Mouse (Mus musculus) forebrain, embryonic 11.5 days (tissue): ENCODE measurements around the gene Srgn. TPM values are rescaled to one million over a fixed set of nuclear protein-coding genes. Genes with fewer than 3 reads are reported as not detected.

Experiments
- ATAC-seq: fragments of 200-750 bp; cut with Nextera tagmentation; replicated peaks from 2 replicates; pipeline ENCODE4 v1.8.0; 2017; ENCODE audit warnings: moderate TSS enrichment; ENCODE audit not compliant: low FRiP score
- DNase-seq: peaks from one replicate; pipeline ENCODE4 v3.0.0-alpha.2; 2017; ENCODE audit warnings: low spot score
- H3K27ac ChIP-seq: fragments of 300-500 bp; sonication (generic); 2 replicates; pipeline ENCODE4 v1.5.1; 2014; ENCODE audit warnings: low read depth, low read length
- H3K27me3 ChIP-seq: fragments of 300-500 bp; sonication (generic); 2 replicates; pipeline ENCODE4 v1.6.1; 2014; ENCODE audit warnings: mild to moderate bottlenecking, low read length, mixed read lengths; ENCODE audit not compliant: control insufficient read depth, insufficient read depth
- H3K36me3 ChIP-seq: fragments of 300-500 bp; sonication (generic); 2 replicates; pipeline ENCODE4 v1.6.1; 2014; ENCODE audit warnings: mild to moderate bottlenecking, low read length, moderate library complexity, mixed read lengths; ENCODE audit not compliant: control insufficient read depth, insufficient read depth
- H3K4me1 ChIP-seq: fragments of 300-500 bp; sonication (generic); replicated peaks from 2 replicates; pipeline ENCODE4 v1.6.1; 2014; ENCODE audit warnings: low read length, mixed read lengths; ENCODE audit not compliant: control insufficient read depth, insufficient read depth
- H3K4me2 ChIP-seq: fragments of 300-500 bp; sonication (generic); 2 replicates; pipeline ENCODE4 v1.6.1; 2014; ENCODE audit warnings: low read depth, mild to moderate bottlenecking, low read length, moderate library complexity, mixed read lengths; ENCODE audit not compliant: severe bottlenecking
- H3K4me3 ChIP-seq: fragments of 300-500 bp; sonication (generic); 2 replicates; pipeline ENCODE4 v1.5.1; 2014; ENCODE audit warnings: low read depth, low read length
- H3K9ac ChIP-seq: fragments of 300-500 bp; sonication (generic); 2 replicates; pipeline ENCODE4 v1.6.1; 2014; ENCODE audit warnings: low read length
- H3K9me3 ChIP-seq: fragments of 300-500 bp; sonication (generic); 2 replicates; pipeline ENCODE4 v1.6.1; 2016; ENCODE audit warnings: low read length, mixed read lengths; ENCODE audit not compliant: control insufficient read depth
- WGBS: fragments of 180-500 bp; shearing (Covaris S2); extraction: QIAGEN DNeasy Blood & Tissue Kit; methylation state at CpG from one replicate; pipeline ENCODE4 v1.1.7; 2014; 5-methylcytosine and 5-hydroxymethylcytosine counted together
- polyA plus RNA-seq: library from polyadenylated mRNA; unstranded; fragments of >200 nt; fragmentation: Nextera tagmentation; extraction: Ambion mirVana; gene quantifications from 2 replicates; pipeline ENCODE4 v1.2.1, GENCODE M21; 2014

Srgn gene
- polyA plus RNA-seq, result 3.3 and 5.4 TPM in 2 replicates

DNA sequence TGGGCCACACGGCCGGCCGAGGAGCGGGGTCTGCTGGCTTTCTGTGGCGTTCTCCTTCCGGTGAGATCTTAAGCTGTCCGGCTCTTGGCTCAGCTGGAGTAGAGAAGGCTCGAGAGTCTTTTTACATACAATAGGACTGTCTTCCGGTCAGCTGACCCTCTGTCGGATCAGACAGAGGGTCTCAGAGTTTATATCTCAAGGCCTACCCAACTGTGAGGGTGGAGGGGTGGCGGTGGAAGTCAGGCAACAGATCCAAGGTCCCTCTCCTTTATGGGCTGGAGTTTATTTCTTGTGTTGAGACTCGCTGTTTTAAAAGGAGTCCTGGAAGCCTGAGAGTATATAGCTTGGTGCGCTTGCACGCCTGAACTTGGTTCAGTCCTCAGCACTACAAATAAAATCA, at the start of gene Srgn:
Gene Srgn, minus strand, starts transcription at position 101 of the 400 bp plus-strand sequence.
- Histone ChIP-seq H3K4me3 (no peak within 1 kb of the TSS), H3K4me1 (no peaks in the 10 kb centered on the region), H3K9ac (no peak within 1 kb of the TSS), H3K27me3 (no peaks in the 10 kb centered on the region), H3K36me3 (no peaks in the 10 kb centered on the region), H3K27ac (no peak within 1 kb of the TSS), H3K4me2 (no peak within 1 kb of the TSS), H3K9me3 (no peaks in the 10 kb centered on the region)
- WGBS, result 88% methylated on average over 14 of the region's 14 CpGs
- no peak for DNase-seq
- no peak for ATAC-seq

DNA sequence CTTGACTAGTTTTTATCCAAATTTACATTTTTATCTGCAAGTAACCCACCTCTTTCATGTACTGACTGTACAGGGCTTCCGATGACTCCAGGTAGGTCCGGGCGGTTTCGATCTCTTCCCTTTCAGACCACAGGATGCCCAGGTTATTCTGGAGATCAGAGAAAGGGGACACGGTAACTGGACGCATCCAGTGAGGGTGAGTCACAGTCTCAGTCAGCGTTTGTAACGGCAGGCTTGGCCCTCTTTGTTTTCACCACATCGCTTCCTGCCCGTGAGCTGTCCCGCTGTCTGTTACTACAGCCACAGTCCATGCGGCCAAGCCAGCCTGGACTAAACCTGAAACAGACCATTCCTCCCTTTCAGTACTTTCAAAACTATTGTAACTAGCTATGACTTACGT, 47.8 kb upstream of the Srgn start:
- peaks cover 2% of the 10 kb centered on the region; the same call in 1 of the 2 replicates for H3K4me1 ChIP-seq

DNA sequence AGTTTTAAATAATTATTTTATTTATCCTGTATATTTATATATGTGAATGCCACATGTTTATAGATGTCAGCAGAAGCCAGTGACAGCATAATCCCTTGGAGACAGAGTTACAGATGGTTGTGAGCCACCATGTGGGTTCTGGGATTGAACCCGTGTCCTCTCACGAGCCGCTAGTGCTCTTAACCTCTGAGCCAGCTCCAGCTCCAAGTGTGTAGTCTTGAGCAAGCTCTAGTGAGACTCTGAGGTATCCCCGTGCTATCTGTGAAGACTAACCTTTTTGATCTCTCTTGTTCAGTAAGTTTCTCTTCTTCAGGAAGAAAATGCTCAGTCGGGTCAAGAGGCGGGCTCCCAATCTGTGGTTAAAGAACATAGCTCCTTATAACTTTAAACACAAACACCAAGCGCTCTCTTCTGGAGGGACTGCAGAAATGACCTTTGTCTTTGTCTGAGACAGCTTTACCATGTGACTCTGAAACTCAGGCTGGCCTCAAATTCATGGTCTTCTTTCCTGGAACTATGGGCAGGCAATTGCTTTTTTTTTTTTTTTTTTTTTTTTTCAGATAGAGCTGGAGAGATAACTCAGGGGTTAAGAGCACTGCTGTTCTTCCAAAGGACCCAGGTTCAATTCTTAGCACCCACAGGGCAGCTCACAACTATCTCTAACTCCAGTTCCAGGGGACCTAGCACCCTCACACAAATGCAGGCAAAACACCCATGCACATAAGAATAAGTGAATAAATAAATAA, 43.0 kb upstream of the Srgn start:
- no peaks in the 10 kb centered on the region for H3K9me3 ChIP-seq
- H3K4me3 ChIP-seq, result no peak overlapping the region
- WGBS, result 97% methylated on average over 7 of the region's 7 CpGs
- H3K36me3 ChIP-seq, result peaks cover 5% of the 10 kb centered on the region
- H3K4me2 ChIP-seq, result no peak overlapping the region
- H3K27ac ChIP-seq, result no peak overlapping the region
- DNase-seq (no peak), ATAC-seq (no peak)
- H3K27me3 ChIP-seq, result no peaks in the 10 kb centered on the region
- H3K4me1 ChIP-seq, result no peaks in the 10 kb centered on the region
- H3K9ac ChIP-seq, result no peak overlapping the region

More for the DNA sequence above, 47.8 kb upstream of the Srgn start:
- Histone ChIP-seq H3K9ac (no peak overlapping the region), H3K27me3 (no peaks in the 10 kb centered on the region), H3K9me3 (no peaks in the 10 kb centered on the region), H3K4me3 (no peak overlapping the region), H3K36me3 (no peaks in the 10 kb centered on the region), H3K27ac (no peak overlapping the region), H3K4me2 (no peak overlapping the region)
- DNase-seq (no peak), ATAC-seq (no peak)
- 94% methylated on average over 13 of the region's 13 CpGs for WGBS

DNA sequence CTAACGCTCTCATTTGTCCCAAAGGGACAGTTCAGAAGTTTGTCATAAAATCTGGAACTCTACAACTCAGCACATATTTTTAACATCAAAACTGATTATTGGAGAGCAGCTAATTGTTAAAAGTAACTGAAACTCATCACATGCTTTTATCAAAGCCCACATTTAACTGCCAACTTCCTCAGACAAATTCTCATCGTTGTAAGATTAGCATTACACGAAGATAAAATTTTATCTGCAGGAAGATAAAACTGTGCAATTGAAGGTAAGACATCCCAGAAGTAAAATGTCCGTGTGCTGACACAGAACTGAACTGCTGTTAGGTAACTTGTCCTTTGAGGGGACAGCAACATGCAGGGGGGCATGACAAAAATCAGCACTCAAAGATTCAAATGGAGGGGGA, 41.6 kb upstream of the Srgn start:
- Histone ChIP-seq H3K4me3 (no peak overlapping the region), H3K27me3 (no peaks in the 10 kb centered on the region), H3K4me1 (no peaks in the 10 kb centered on the region), H3K4me2 (no peak overlapping the region), H3K27ac (no peak overlapping the region), H3K9ac (no peak overlapping the region), H3K9me3 (no peaks in the 10 kb centered on the region), H3K36me3 (peaks cover 5% of the 10 kb centered on the region)
- WGBS, result 92% methylated on average over 4 of the region's 4 CpGs
- no peak for DNase-seq
- ATAC-seq, result no peak

DNA sequence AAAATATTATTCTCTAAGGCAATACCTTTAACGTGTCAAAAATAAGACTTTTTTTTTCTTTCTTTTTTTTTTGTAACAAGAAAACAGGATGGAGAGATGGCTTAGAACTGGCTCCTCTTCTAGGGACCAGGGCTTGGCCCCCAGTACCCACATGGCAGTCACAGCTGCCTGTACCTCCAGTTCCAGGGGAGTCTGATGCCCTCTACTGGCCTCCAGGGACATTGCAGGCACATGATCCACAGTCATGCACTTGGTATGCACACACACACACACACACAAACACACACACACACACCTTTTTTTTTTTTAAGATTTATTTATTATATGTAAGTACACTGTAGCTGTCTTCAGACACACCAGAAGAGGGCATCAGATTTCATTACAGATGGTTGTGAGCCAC, 30.5 kb upstream of the Srgn start:
- DNase-seq (no peak), ATAC-seq (no peak)
- 68% methylated on average over 1 of the region's 1 CpGs for WGBS
- Histone ChIP-seq H3K4me3 (no peak overlapping the region), H3K4me1 (no peaks in the 10 kb centered on the region), H3K27ac (no peak overlapping the region), H3K4me2 (no peak overlapping the region), H3K36me3 (peaks cover 4% of the 10 kb centered on the region; the same call in 1 of the 2 replicates), H3K27me3 (no peaks in the 10 kb centered on the region), H3K9ac (no peak overlapping the region), H3K9me3 (no peaks in the 10 kb centered on the region)

DNA sequence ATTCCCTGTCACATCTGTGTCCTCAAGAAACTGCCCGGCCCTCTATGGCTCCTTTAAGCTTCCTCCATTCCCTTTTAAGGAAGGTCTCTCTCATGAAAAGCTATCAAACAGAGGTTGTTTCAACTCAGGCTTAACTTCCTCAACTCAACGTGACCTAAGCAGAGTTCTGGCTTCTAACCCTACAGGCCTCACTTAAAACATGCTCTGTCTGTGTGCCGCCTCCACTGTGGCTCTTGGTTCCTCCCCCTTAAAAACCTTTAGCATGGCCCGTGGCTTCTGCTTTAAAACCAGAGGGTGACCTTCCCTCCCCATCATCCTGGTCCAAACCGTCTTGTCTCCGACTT, 29.3 kb upstream of the Srgn start:
- WGBS, result 94% methylated on average over 6 of the region's 6 CpGs
- H3K4me1 ChIP-seq, result no peaks in the 10 kb centered on the region
- no peaks in the 10 kb centered on the region for H3K9me3 ChIP-seq
- peaks cover 4% of the 10 kb centered on the region; the same call in 1 of the 2 replicates for H3K36me3 ChIP-seq
- H3K4me2 ChIP-seq, result no peak overlapping the region
- H3K9ac ChIP-seq, result no peak overlapping the region
- H3K27ac ChIP-seq, result no peak overlapping the region
- DNase-seq, result no peak
- H3K4me3 ChIP-seq, result no peak overlapping the region
- no peak for ATAC-seq
- no peaks in the 10 kb centered on the region for H3K27me3 ChIP-seq

DNA sequence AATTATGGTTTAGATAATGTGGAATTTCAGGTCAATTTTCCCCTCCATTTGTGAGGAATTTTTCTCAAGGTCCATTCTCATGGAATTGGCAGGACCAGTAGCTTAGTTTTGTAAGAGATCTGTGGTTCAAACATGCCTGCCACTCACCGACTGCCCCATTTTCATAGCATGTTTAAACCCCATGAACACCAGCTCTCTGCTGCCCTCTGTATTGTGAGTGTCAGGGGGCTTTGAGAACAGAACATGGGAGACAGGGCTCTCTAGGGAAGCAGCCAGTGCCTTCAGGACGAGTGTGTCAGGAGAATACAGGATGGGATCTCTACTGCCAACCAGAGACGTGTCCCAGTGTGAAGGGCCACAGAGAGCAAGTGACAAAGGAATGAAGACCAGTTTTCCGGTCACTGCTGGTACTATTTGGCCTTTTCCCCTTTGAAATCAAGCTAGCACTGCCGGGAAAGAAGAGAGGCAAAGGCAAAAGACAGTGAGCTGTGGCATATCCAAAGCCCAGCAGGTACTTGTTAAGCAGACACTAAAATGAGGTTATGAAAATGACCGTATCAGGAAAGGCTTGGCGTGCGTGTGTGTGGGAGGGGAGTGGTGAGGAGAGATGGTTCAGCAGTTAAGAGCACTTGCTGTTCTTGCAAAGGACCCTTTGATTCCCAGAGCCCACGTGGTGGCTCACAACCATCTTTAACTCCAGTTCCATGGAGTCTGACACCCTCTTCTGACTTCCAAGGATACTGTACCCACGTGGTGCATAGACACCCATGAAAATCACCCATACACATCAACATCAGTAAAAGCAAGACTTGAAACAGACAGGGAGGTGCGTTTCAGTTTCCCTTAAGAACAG, 28.7 kb upstream of the Srgn start:
- Histone ChIP-seq H3K9ac (no peak overlapping the region), H3K27ac (no peak overlapping the region), H3K36me3 (peaks cover 4% of the 10 kb centered on the region; the same call in 1 of the 2 replicates), H3K4me1 (no peaks in the 10 kb centered on the region), H3K4me3 (no peak overlapping the region), H3K4me2 (no peak overlapping the region), H3K27me3 (no peaks in the 10 kb centered on the region), H3K9me3 (no peaks in the 10 kb centered on the region)
- ATAC-seq, result no peak
- DNase-seq, result no peak
- WGBS, result 73% methylated on average over 11 of the region's 11 CpGs

DNA sequence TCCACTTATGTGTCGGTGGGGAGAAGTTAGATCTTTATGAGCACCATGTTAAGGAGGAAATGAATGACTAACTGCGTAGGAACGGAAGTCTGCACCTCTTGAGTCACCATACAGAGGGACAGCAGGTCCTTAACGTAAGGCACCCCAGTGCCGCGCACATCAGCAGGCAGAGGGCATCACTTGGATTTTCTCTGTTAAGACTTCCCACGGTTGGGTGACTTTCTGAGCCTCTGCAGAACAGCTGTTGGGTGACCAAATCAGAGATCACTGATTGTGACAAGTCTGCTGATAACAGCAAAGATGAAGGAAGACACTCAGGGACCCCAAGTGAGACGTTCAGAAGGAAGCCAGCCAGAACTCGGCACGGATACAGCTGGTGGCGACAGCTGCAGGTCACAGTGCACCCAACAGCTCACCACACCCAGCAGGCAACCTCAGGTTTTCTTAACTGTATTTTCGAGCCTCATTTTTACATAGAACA, 26.4 kb upstream of the Srgn start:
- Histone ChIP-seq H3K9ac (no peak overlapping the region), H3K4me1 (no peaks in the 10 kb centered on the region), H3K4me3 (no peak overlapping the region), H3K9me3 (no peaks in the 10 kb centered on the region), H3K27me3 (no peaks in the 10 kb centered on the region), H3K36me3 (no peaks in the 10 kb centered on the region), H3K4me2 (no peak overlapping the region), H3K27ac (no peak overlapping the region)
- 91% methylated on average over 12 of the region's 12 CpGs for WGBS
- no peak for DNase-seq
- no peak for ATAC-seq
